Mouse (Mus musculus) thymus, adult 2 months (tissue): ENCODE measurements around the gene AW551984. TPM values are rescaled to one million over a fixed set of nuclear protein-coding genes. Genes with fewer than 3 reads are reported as not detected.

Experiments
- DNase-seq: peaks from one replicate; pipeline ENCODE4 v3.0.0; 2021
- H3K27ac ChIP-seq: fragments of 200-500 bp; 2 replicates; pipeline ENCODE4 v1.5.1; 2012; ENCODE audit warnings: low read length, control low read depth; ENCODE audit not compliant: control insufficient read depth, insufficient read depth
- H3K27me3 ChIP-seq: fragments of 200-500 bp; 2 replicates; pipeline ENCODE4 v1.6.1; 2012; ENCODE audit warnings: mild to moderate bottlenecking, low read length, moderate library complexity, mixed read lengths; ENCODE audit not compliant: control insufficient read depth, insufficient read depth
- H3K36me3 ChIP-seq: fragments of 200-500 bp; 2 replicates; pipeline ENCODE4 v1.6.1; 2012; ENCODE audit warnings: mild to moderate bottlenecking, low read length, moderate library complexity; ENCODE audit not compliant: control insufficient read depth, insufficient read depth
- H3K4me1 ChIP-seq: fragments of 200-500 bp; replicated peaks from 2 replicates; pipeline ENCODE4 v1.6.1; 2012; ENCODE audit warnings: low read length; ENCODE audit not compliant: control insufficient read depth, insufficient read depth
- H3K4me3 ChIP-seq: fragments of 200-500 bp; 2 replicates; pipeline ENCODE4 v1.5.1; 2012; ENCODE audit warnings: mild to moderate bottlenecking, low read length, control low read depth, moderate library complexity; ENCODE audit not compliant: control insufficient read depth, insufficient read depth
- CTCF ChIP-seq: fragments of 200-500 bp; IDR thresholded peaks from 2 replicates; pipeline ENCODE4 v1.5.1; 2012; ENCODE audit warnings: mild to moderate bottlenecking, control low read depth, low read length, moderate library complexity, borderline replicate concordance; ENCODE audit not compliant: control insufficient read depth, poor library complexity, insufficient read depth; ENCODE audit errors: extremely low read depth
- POLR2A ChIP-seq: fragments of 200-500 bp; IDR thresholded peaks from 2 replicates; pipeline ENCODE4 v1.6.1; 2012; ENCODE audit warnings: mild to moderate bottlenecking, low read length, control low read depth, moderate library complexity; ENCODE audit not compliant: control insufficient read depth, poor library complexity, insufficient read depth; ENCODE audit errors: extremely low read depth
- WGBS: fragments of 180-500 bp; shearing (Covaris S2); methylation state at CpG from one replicate; pipeline ENCODE4 v1.1.7; 2018; 5-methylcytosine and 5-hydroxymethylcytosine counted together
- polyA plus RNA-seq: library from polyadenylated mRNA; depleted of rRNA; stranded (reverse); fragments of >200 nt; gene quantifications from 2 replicates; pipeline ENCODE4 v1.2.3, GENCODE M21; 2012

AW551984 gene
- polyA plus RNA-seq, 1 experiment: 0.63 TPM

DNA sequence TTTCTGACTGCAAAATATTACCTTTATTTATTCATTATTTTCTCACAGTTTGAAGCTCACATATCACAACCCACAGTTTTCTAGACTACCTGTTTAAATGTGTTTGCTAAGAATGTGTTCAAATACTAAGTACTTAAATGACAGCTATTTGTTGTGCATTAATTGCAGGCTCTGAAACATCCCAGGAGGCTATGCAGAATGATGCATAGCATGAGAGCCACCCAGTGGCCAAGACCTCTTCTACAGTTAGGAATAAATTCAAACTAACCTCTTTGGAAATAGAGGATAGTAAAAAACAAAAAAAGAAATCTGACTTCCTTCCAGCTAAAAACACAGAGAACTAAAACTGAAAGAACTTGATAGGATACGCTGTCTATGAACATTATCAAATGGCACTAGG lies 7.8 kb upstream of the AW551984 start:
- Histone ChIP-seq H3K36me3 (no peaks in the 10 kb centered on the region), H3K4me1 (no peaks in the 10 kb centered on the region), H3K4me3 (no peak overlapping the region), H3K27ac (no peak overlapping the region), H3K27me3 (no peaks in the 10 kb centered on the region)
- DNase-seq: no peak
- TF ChIP-seq CTCF: no peak
- no peak for TF ChIP-seq POLR2A
- 68% methylated on average over 1 of the region's 1 CpGs for WGBS

- WGBS: 83% methylated on average over 3 of the region's 3 CpGs
- TF ChIP-seq POLR2A (no peak), CTCF (no peak)
- no peak within 1 kb of the TSS for H3K27ac ChIP-seq
- DNase-seq: no peak
- H3K27me3 ChIP-seq: no peaks in the 10 kb centered on the region
- H3K4me1 ChIP-seq: no peaks in the 10 kb centered on the region
- no peak within 1 kb of the TSS for H3K4me3 ChIP-seq
- no peaks in the 10 kb centered on the region for H3K36me3 ChIP-seq
Observed at GRCm38 (mm10) chr9:39610355-39610754, 6.2 kb upstream of the AW551984 start, which contains the start of gene Olfr148. Olfr148 (plus strand) TSS chr9:39610655.

DNA sequence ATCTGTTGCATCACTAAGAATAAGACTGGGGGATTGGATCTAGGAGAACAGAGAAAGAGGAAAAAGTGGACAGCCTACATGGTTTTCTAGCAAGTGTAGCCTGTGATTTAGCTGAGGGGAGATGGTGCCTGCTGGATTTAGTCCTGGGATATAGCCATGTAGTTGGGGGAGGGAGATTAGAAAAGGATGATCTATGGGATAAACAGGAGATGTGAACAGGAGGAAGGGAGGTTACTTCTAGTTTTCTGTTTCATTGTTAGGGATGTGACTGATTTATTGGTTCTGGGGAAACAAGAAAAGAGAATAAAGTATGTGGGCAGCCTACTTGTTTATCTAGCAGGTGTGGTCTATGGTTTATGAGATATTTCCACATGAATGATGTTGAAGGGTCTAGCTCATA lies 4.3 kb upstream of the AW551984 start:
- H3K27ac ChIP-seq: no peak overlapping the region
- no peaks in the 10 kb centered on the region for H3K36me3 ChIP-seq
- H3K27me3 ChIP-seq: no peaks in the 10 kb centered on the region
- no peak for DNase-seq
- H3K4me1 ChIP-seq: no peaks in the 10 kb centered on the region
- H3K4me3 ChIP-seq: no peak overlapping the region
- TF ChIP-seq CTCF (no peak), POLR2A (no peak)

GRCm38 (mm10) chr9:39603333-39603845 lies 814 bp downstream of the AW551984 start:
- WGBS: 9% methylated on average over 9 of the region's 9 CpGs
- DNase-seq: no peak
- Histone ChIP-seq H3K36me3 (no peaks in the 10 kb centered on the region), H3K27me3 (no peaks in the 10 kb centered on the region), H3K27ac (no peak overlapping the region), H3K4me3 (no peak overlapping the region), H3K4me1 (no peaks in the 10 kb centered on the region)
- TF ChIP-seq POLR2A (no peak), CTCF (no peak)

DNA sequence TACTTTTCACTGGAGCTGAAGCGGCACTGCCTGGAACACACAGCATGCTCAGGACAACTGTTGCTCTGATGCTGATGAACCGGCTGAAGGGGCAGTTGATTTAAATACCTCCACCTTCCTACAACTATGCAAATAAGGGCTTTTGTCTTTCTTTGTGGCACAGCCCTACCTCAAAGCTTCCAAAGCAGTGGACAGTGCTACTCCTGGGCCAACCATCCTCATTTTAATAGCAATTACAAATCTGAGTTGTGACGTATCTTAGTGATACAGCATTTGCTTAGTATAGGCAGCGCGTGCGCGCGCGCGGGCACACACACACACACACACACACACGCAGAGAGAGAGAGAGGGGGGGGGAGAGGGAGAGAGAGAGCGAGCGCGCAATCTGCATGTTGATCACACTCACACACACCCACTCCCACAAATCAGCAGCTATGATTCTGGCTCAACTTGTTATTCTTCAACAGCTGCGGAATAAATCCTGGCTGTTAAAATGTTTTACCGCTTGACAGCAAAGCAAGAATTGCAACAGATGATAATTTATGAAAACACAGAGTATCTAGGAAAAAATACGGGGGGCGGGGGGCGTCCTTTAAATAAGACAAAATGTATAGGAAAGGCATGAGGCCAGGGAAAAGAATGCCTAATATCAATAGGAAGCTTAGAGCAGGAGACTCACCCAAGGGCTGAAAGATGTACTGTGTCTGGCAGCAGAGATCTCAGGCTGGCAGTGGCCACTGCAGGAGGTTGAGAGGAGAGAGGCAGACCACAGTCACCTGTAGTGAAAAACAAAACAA lies 1.5 kb downstream of the AW551984 start:
- 6% methylated on average over 19 of the region's 19 CpGs for WGBS
- no peak for DNase-seq
- TF ChIP-seq CTCF (no peak), POLR2A (no peak)
- H3K27ac ChIP-seq: no peak overlapping the region
- H3K36me3 ChIP-seq: no peaks in the 10 kb centered on the region
- no peaks in the 10 kb centered on the region for H3K27me3 ChIP-seq
- H3K4me3 ChIP-seq: no peak overlapping the region
- no peaks in the 10 kb centered on the region for H3K4me1 ChIP-seq

DNA sequence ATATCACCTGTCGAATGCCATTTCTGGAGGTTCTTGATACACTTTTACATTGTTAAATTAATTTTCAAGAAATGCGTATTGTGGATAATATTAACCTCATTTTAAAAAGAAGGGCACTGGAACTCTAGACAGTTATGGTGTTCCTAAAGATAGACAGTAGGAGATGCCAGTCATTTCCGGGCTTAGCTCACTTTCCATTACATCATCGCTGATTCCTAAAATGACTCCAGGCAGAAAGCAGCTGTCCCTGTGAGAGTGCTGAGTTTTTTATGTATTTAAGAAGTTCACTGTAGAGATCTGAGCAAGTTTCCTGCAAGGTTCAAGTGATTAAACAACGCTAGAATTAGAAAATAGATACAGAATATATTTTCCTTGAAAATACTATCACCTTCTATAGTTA lies 27.2 kb downstream of the AW551984 start:
- 91% methylated on average over 5 of the region's 5 CpGs for WGBS

DNA sequence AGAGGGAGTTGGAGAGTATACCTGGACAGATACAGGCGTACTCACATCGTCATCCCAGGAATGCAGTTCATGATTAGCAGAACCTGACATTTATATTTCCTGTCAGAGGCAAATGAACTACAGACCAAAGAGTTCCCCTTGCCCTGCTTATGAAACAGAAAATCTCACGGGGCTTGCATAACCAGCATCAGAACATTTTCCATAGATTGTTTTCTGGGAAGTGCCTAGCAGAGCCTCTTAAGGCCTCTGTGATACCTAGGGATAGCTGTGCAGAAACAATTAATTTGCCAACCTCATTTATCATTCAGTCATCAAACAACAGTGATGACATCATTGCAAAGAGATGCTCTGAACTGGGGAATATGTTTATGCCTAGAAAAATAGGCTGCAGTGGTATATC lies 28.7 kb downstream of the AW551984 start, which contains the start of gene Olfr959:
Olfr959 (minus strand) TSS at position 101 of the 400 bp plus-strand sequence.
- TF ChIP-seq POLR2A: no peak
- TF ChIP-seq CTCF: no peak
- no peak for DNase-seq
- H3K27ac ChIP-seq: no peak within 1 kb of the TSS
- no peak within 1 kb of the TSS for H3K4me3 ChIP-seq
- no peaks in the 10 kb centered on the region for H3K27me3 ChIP-seq
- WGBS: 81% methylated on average over 3 of the region's 3 CpGs
- no peaks in the 10 kb centered on the region for H3K36me3 ChIP-seq
- no peaks in the 10 kb centered on the region for H3K4me1 ChIP-seq

More for the DNA sequence above, 27.2 kb downstream of the AW551984 start:
- no peaks in the 10 kb centered on the region for H3K27me3 ChIP-seq
- DNase-seq: no peak
- no peaks in the 10 kb centered on the region for H3K36me3 ChIP-seq
- no peak overlapping the region for H3K4me3 ChIP-seq
- TF ChIP-seq CTCF (no peak), POLR2A (no peak)
- no peaks in the 10 kb centered on the region for H3K4me1 ChIP-seq
- H3K27ac ChIP-seq: no peak overlapping the region

- no peak overlapping the region for H3K27ac ChIP-seq
- no peaks in the 10 kb centered on the region for H3K36me3 ChIP-seq
- no peaks in the 10 kb centered on the region for H3K4me1 ChIP-seq
- no peak for TF ChIP-seq POLR2A
- H3K27me3 ChIP-seq: no peaks in the 10 kb centered on the region
- no peak for DNase-seq
- H3K4me3 ChIP-seq: no peak overlapping the region
Observed at GRCm38 (mm10) chr9:39558349-39558647, 45.9 kb downstream of the AW551984 start.
